Comparison of ENCODE assay signal across 7 mouse cellular contexts in the genomic region with DNA sequence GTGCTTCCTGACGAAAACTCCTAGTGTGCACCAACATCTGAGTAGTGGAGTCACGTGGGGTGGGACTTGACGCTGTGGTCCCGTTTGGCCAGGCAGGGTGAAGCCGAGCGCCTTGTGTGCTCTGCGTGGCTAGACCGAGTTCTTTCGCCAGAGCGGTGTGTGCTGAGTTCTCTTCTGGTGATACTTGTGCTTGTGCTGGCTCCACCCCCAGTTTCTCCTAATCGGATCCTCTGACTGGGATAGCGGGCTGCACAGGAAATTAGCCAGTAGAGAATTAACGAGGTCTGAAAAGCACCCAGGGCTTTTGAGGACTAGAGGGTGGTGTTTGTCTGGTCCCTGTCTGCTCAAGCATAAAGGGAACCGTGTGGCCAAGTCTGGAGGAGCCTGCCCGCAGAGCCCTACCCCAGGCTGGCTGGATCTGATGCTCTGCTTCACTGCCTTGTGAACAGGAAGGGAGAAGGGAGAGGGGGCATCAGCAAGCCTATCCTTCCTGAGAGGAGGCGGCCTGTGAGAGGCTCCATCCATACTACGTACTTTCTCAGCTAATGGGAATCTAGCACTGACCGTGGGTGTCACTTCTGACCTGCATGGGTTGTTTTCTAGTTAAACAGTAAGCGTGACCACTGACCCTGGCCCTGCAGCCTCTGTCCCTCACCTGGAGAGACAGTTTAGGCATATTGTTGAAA. TPM values are rescaled to one million over a fixed set of nuclear protein-coding genes. Genes with fewer than 3 reads are reported as not detected.
DNase-seq lines count a peak whose midpoint lies in the region; ATAC-seq and TF ChIP-seq lines count a peak whose summit lies in the region.

No protein-coding gene starts in this region.

- ATAC-seq in midbrain, embryonic 11.5 days (ENCODE audit: low FRiP score), result no peak
- ATAC-seq in midbrain, postnatal 0 days (ENCODE audit: low FRiP score), result no peak
- ATAC-seq in heart, embryonic 16.5 days (replicated peaks; ENCODE audit: extremely low read depth, insufficient read depth, low FRiP score), result peak; percentile 55
- peak; percentile 58 for ATAC-seq in liver, embryonic 12.5 days
- no peak for ATAC-seq in CD4-positive, CD25-positive, alpha-beta regulatory T cell, adult 4 months

- H3K36me3 ChIP-seq in midbrain, embryonic 11.5 days (ENCODE audit: control insufficient read depth, insufficient read depth, low read length), result no peaks in the 10 kb centered on the region
- peaks cover 6% of the 10 kb centered on the region for H3K36me3 ChIP-seq in midbrain, postnatal 0 days (ENCODE audit: insufficient read depth, low read length)
- no peaks in the 10 kb centered on the region for H3K36me3 ChIP-seq in heart, embryonic 16.5 days (ENCODE audit: control insufficient read depth, insufficient read depth)
- H3K36me3 ChIP-seq in liver, embryonic 12.5 days, result peaks cover 30% of the 10 kb centered on the region

- no peak overlapping the region for H3K27ac ChIP-seq in midbrain, embryonic 11.5 days (ENCODE audit: low read depth, low read length)
- H3K27ac ChIP-seq in midbrain, postnatal 0 days (ENCODE audit: low read depth, low read length), result no peak overlapping the region
- peak overlapping the region; percentile 49 for H3K27ac ChIP-seq in heart, embryonic 16.5 days (ENCODE audit: low read length)
- peak overlapping the region; percentile 76 for H3K27ac ChIP-seq in liver, embryonic 12.5 days
- no peak overlapping the region for H3K27ac ChIP-seq in layer of hippocampus, adult 2 months

- H3K9ac ChIP-seq in midbrain, embryonic 11.5 days (ENCODE audit: low read length), result peak overlapping the region; percentile 14; the same call in 1 of the 2 replicates
- no peak overlapping the region for H3K9ac ChIP-seq in midbrain, postnatal 0 days (replicated peaks; ENCODE audit: low read length, poor library complexity, severe bottlenecking)
- H3K9ac ChIP-seq in heart, embryonic 16.5 days (ENCODE audit: low read length), result peak overlapping the region; percentile 0; the same call in 1 of the 2 replicates
- H3K9ac ChIP-seq in liver, embryonic 12.5 days, result no peak overlapping the region

- no peak for TF ChIP-seq CTCF in midbrain, postnatal 0 days (IDR thresholded peaks at IDR 0.05)
- no peak for TF ChIP-seq CTCF in layer of hippocampus, adult 2 months (conservative IDR thresholded peaks at IDR 0.05)

- no peak overlapping the region for H3K4me3 ChIP-seq in midbrain, embryonic 11.5 days (ENCODE audit: low read depth, low read length)
- no peak overlapping the region for H3K4me3 ChIP-seq in midbrain, postnatal 0 days (ENCODE audit: low read depth, low read length)
- peak overlapping the region; percentile 26 for H3K4me3 ChIP-seq in heart, embryonic 16.5 days (ENCODE audit: low read length)
- H3K4me3 ChIP-seq in liver, embryonic 12.5 days, result no peak overlapping the region
- no peak overlapping the region for H3K4me3 ChIP-seq in layer of hippocampus, adult 2 months

- 35% methylated on average over 19 of the region's 19 CpGs for WGBS in midbrain, embryonic 11.5 days
- WGBS in midbrain, postnatal 0 days, result 31% methylated on average over 19 of the region's 19 CpGs
- WGBS in heart, embryonic 16.5 days, result 30% methylated on average over 19 of the region's 19 CpGs
- WGBS in liver, embryonic 12.5 days (ENCODE audit: insufficient replicate concordance), result 37% methylated on average over 19 of the region's 19 CpGs

- no peak for DNase-seq in midbrain, embryonic 11.5 days (ENCODE audit: low spot score, missing footprints)
- no peak for DNase-seq in midbrain, postnatal 0 days (ENCODE audit: low spot score)
- DNase-seq in c-Kit-positive CD71-positive TER-119-positive erythroid progenitor cells, embryonic 14.5 days (ENCODE audit: low spot score), result no peak
- no peak for DNase-seq in layer of hippocampus, adult 2 months (ENCODE audit: low spot score in 2 of 2)

- H3K27me3 ChIP-seq in midbrain, embryonic 11.5 days (ENCODE audit: control insufficient read depth, insufficient read depth, low read length), result no peaks in the 10 kb centered on the region
- H3K27me3 ChIP-seq in midbrain, postnatal 0 days (ENCODE audit: insufficient read depth, low read length), result no peaks in the 10 kb centered on the region
- H3K27me3 ChIP-seq in heart, embryonic 16.5 days (ENCODE audit: control insufficient read depth, insufficient read depth, low read length), result no peaks in the 10 kb centered on the region
- no peaks in the 10 kb centered on the region for H3K27me3 ChIP-seq in liver, embryonic 12.5 days (replicated peaks)

- 0 out of 2 replicates have a peak, but pooled peaks cover 3% of the 10 kb centered on the region for H3K4me1 ChIP-seq in midbrain, embryonic 11.5 days (ENCODE audit: control insufficient read depth, insufficient read depth, low read length)
- H3K4me1 ChIP-seq in midbrain, postnatal 0 days (ENCODE audit: insufficient read depth, low read length), result no peaks in the 10 kb centered on the region
- H3K4me1 ChIP-seq in heart, embryonic 16.5 days (ENCODE audit: control insufficient read depth, insufficient read depth, low read length), result peaks cover 54% of the 10 kb centered on the region
- peaks cover 89% of the 10 kb centered on the region for H3K4me1 ChIP-seq in liver, embryonic 12.5 days

- no peak overlapping the region; the same call in 1 of the 2 replicates for H3K4me2 ChIP-seq in midbrain, embryonic 11.5 days
- H3K4me2 ChIP-seq in midbrain, postnatal 0 days (ENCODE audit: low read depth, low read length, poor library complexity, severe bottlenecking), result no peak overlapping the region
- peak overlapping the region; percentile 56 for H3K4me2 ChIP-seq in heart, embryonic 16.5 days (ENCODE audit: low read depth, low read length)
- peak overlapping the region; percentile 41 for H3K4me2 ChIP-seq in liver, embryonic 12.5 days

- H3K9me3 ChIP-seq in midbrain, embryonic 11.5 days (ENCODE audit: control insufficient read depth, low read length), result no peaks in the 10 kb centered on the region
- no peaks in the 10 kb centered on the region for H3K9me3 ChIP-seq in midbrain, postnatal 0 days (ENCODE audit: low read length)
- H3K9me3 ChIP-seq in heart, embryonic 16.5 days (replicated peaks; ENCODE audit: control insufficient read depth, low read length), result no peaks in the 10 kb centered on the region
- H3K9me3 ChIP-seq in liver, embryonic 12.5 days (replicated peaks), result no peaks in the 10 kb centered on the region

RNA-seq across cellular contexts. Expression of a gene that starts 28.7 kb away (rescaled TPM):
- polyA plus RNA-seq in midbrain, embryonic 11.5 days (2014; fragmentation: Nextera tagmentation; extraction: Ambion mirVana), result 9.0 and 9.6 TPM in 2 replicates
- total RNA-seq in midbrain, postnatal 0 days (2014; rRNA removed), result 36.7 and 45.9 TPM in 2 replicates
- polyA plus RNA-seq in midbrain, postnatal 0 days (2015; fragmentation: Nextera tagmentation; extraction: Ambion mirVana), result 27.8 and 28.2 TPM in 2 replicates
- polyA plus RNA-seq in heart, embryonic 16.5 days (2015; fragmentation: Nextera tagmentation; extraction: Ambion mirVana), result 88.1 and 94.7 TPM in 2 replicates
- 42.5 and 44.1 TPM in 2 replicates for polyA plus RNA-seq in liver, embryonic 12.5 days (2016; fragmentation: Nextera tagmentation; extraction: Ambion mirVana)
- polyA plus RNA-seq in CD4-positive, CD25-positive, alpha-beta regulatory T cell, adult 4 months (2017; shearing (Covaris generic)), result 10 to 100 TPM; 10.3 to 13.8 TPM
- total RNA-seq in layer of hippocampus, adult 2 months (2021), result 10 to 100 TPM; 41.8 to 43.5 TPM

RNA-seq across cellular contexts. Expression of a gene that starts 52.3 kb away (rescaled TPM):
- polyA plus RNA-seq in midbrain, embryonic 11.5 days (2014; fragmentation: Nextera tagmentation; extraction: Ambion mirVana), result 32.6 and 35.3 TPM in 2 replicates
- total RNA-seq in midbrain, postnatal 0 days (2014; rRNA removed), result 2.9 TPM in 2 replicates
- 6.0 and 6.6 TPM in 2 replicates for polyA plus RNA-seq in midbrain, postnatal 0 days (2015; fragmentation: Nextera tagmentation; extraction: Ambion mirVana)
- 9.7 and 9.9 TPM in 2 replicates for polyA plus RNA-seq in heart, embryonic 16.5 days (2015; fragmentation: Nextera tagmentation; extraction: Ambion mirVana)
- 20.7 and 22.2 TPM in 2 replicates for polyA plus RNA-seq in liver, embryonic 12.5 days (2016; fragmentation: Nextera tagmentation; extraction: Ambion mirVana)
- 1 to 10 TPM; 6.1 to 8.2 TPM for polyA plus RNA-seq in CD4-positive, CD25-positive, alpha-beta regulatory T cell, adult 4 months (2017; shearing (Covaris generic))
- 1 to 10 TPM; 1.2 to 2.3 TPM for total RNA-seq in layer of hippocampus, adult 2 months (2021)

Comparison
In these comparisons a context has a peak if more than half of its experiments do, and no peak if none do; other contexts are left out.
1. H3K9ac ChIP-seq: peak in midbrain, embryonic 11.5 days (single experiment) and heart, embryonic 16.5 days (single experiment); none in midbrain, postnatal 0 days (single experiment) and liver, embryonic 12.5 days (single experiment).
2. ATAC-seq: peak in heart, embryonic 16.5 days (single experiment) and liver, embryonic 12.5 days (single experiment); none in midbrain, embryonic 11.5 days (single experiment), midbrain, postnatal 0 days (single experiment) and CD4-positive, CD25-positive, alpha-beta regulatory T cell, adult 4 months (single experiment).
3. H3K27ac ChIP-seq: peak in heart, embryonic 16.5 days (single experiment) and liver, embryonic 12.5 days (single experiment); none in midbrain, embryonic 11.5 days (single experiment), midbrain, postnatal 0 days (single experiment) and layer of hippocampus, adult 2 months (single experiment).
4. H3K4me2 ChIP-seq: peak in heart, embryonic 16.5 days (single experiment) and liver, embryonic 12.5 days (single experiment); none in midbrain, embryonic 11.5 days (single experiment) and midbrain, postnatal 0 days (single experiment).